Mouse (Mus musculus): ENCODE data around the gene 2410004B18Rik. TPM values are rescaled to one million over a fixed set of nuclear protein-coding genes. Genes with fewer than 3 reads are reported as not detected.
A peak's percentile ranks its signal among the peaks of the same experiment; 100 is the strongest.

The 2410004B18Rik gene
- total RNA-seq, 2 experiments from 2014 or later: 9.7 to 18.6 TPM

- no peak for ATAC-seq (replicated peaks; ENCODE audit: poor library complexity, severe bottlenecking)
These were observed 12.3 kb upstream of the 2410004B18Rik start for GRCm38 (mm10) chr3:145925506-145925905.

GRCm38 (mm10) chr3:145929525-145930400, 8.1 kb upstream of the 2410004B18Rik start:
- ATAC-seq (replicated peaks; ENCODE audit: poor library complexity, severe bottlenecking): peak; percentile 53

- ATAC-seq (replicated peaks; ENCODE audit: poor library complexity, severe bottlenecking): peak; percentile 47
These were observed 4.0 kb upstream of the 2410004B18Rik start for GRCm38 (mm10) chr3:145933845-145934244.

- peak; percentile 23; the same call in 1 of the 2 replicates for ATAC-seq (replicated peaks; ENCODE audit: poor library complexity, severe bottlenecking)
These were observed 863 bp downstream of the 2410004B18Rik start for GRCm38 (mm10) chr3:145938405-145939349.

GRCm38 (mm10) chr3:145939402-145939801, 1.6 kb downstream of the 2410004B18Rik start:
- ATAC-seq (replicated peaks; ENCODE audit: poor library complexity, severe bottlenecking): no peak

GRCm38 (mm10) chr3:145939971-145940370, 2.2 kb downstream of the 2410004B18Rik start:
- no peak for ATAC-seq (replicated peaks; ENCODE audit: poor library complexity, severe bottlenecking)

GRCm38 (mm10) chr3:145941971-145942370, 4.2 kb downstream of the 2410004B18Rik start:
- peak; percentile 71 for ATAC-seq (replicated peaks; ENCODE audit: poor library complexity, severe bottlenecking)

GRCm38 (mm10) chr3:145944348-145944747, 6.5 kb downstream of the 2410004B18Rik start:
- ATAC-seq (replicated peaks; ENCODE audit: poor library complexity, severe bottlenecking): no peak

- no peak for ATAC-seq (replicated peaks; ENCODE audit: poor library complexity, severe bottlenecking)
These were observed 8.1 kb downstream of the 2410004B18Rik start for GRCm38 (mm10) chr3:145945904-145946303.

- no peak for ATAC-seq (replicated peaks; ENCODE audit: poor library complexity, severe bottlenecking)
These were observed 8.8 kb downstream of the 2410004B18Rik start for GRCm38 (mm10) chr3:145946654-145947053.

- no peak for ATAC-seq (replicated peaks; ENCODE audit: poor library complexity, severe bottlenecking)
These were observed 9.9 kb downstream of the 2410004B18Rik start for GRCm38 (mm10) chr3:145947539-145948204.

- ATAC-seq (replicated peaks; ENCODE audit: poor library complexity, severe bottlenecking): peak; percentile 61
These were observed 12.4 kb downstream of the 2410004B18Rik start for GRCm38 (mm10) chr3:145950034-145950814.

GRCm38 (mm10) chr3:145950815-145951130, 13.0 kb downstream of the 2410004B18Rik start:
- ATAC-seq (replicated peaks; ENCODE audit: poor library complexity, severe bottlenecking): no peak

GRCm38 (mm10) chr3:145951287-145952165, 13.7 kb downstream of the 2410004B18Rik start:
- ATAC-seq (replicated peaks; ENCODE audit: poor library complexity, severe bottlenecking): peak; percentile 86

GRCm38 (mm10) chr3:145952945-145953344, 15.1 kb downstream of the 2410004B18Rik start:
- ATAC-seq (replicated peaks; ENCODE audit: poor library complexity, severe bottlenecking): no peak

GRCm38 (mm10) chr3:145953411-145953810, 15.6 kb downstream of the 2410004B18Rik start:
- ATAC-seq (replicated peaks; ENCODE audit: poor library complexity, severe bottlenecking): no peak

GRCm38 (mm10) chr3:145959824-145960223, 22.0 kb downstream of the 2410004B18Rik start:
- ATAC-seq (replicated peaks; ENCODE audit: poor library complexity, severe bottlenecking): no peak

GRCm38 (mm10) chr3:145962411-145962810, 24.6 kb downstream of the 2410004B18Rik start:
- ATAC-seq (replicated peaks; ENCODE audit: poor library complexity, severe bottlenecking): no peak

Data from granulocyte monocyte progenitor cell, adult 5-6 weeks (primary cell).